Mouse (Mus musculus): Measurements from ENCODE around the gene Ankrd13a. TPM values are rescaled to one million over a fixed set of nuclear protein-coding genes. Genes with fewer than 3 reads are reported as not detected.
"Not testable (repeated sequence)": the region's sequence is repeated elsewhere in the genome, so short reads cannot be mapped to it uniquely, and the experiment has no call there.

Gene Ankrd13a
- polyA plus RNA-seq, 1 experiment = 99.2 TPM

DNA sequence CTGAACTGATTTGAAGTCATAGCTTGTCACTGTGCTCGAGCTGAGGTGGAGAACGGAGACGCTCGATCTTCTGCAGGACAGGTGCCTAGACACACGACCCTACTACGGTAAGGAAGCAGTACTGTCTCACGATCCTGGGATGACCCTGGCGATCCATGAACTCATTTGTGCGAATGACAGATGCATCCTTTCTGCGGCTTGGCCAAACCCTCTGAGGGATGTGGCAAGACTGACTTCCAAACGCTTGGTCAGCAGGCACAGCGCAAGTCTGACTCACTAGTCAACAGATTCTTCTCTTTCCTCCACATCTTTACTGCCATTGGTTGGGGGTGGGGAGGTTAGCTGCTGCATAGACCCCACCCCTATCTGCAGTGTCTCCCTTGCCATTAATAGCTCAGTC lies 53.0 kb downstream of the Ankrd13a start:
- TF ChIP-seq CTCF (IDR thresholded peaks at IDR 0.05; ENCODE audit: control insufficient read depth, insufficient read depth, low read length) (no peak), POLR2A (IDR thresholded peaks at IDR 0.05; ENCODE audit: borderline replicate concordance, control insufficient read depth, low read depth, low read length) (no peak)
- 47% methylated on average over 12 of the region's 12 CpGs for WGBS
- Histone ChIP-seq H3K4me3 (replicated peaks; ENCODE audit: control insufficient read depth, low read depth, low read length) (no peak overlapping the region), H3K27ac (ENCODE audit: control insufficient read depth, insufficient read depth, low read depth, low read length, poor library complexity) (no peak overlapping the region), H3K4me1 (ENCODE audit: control insufficient read depth, insufficient read depth, low read length) (peaks cover 5% of the 10 kb centered on the region; the same call in 1 of the 2 replicates)

DNA sequence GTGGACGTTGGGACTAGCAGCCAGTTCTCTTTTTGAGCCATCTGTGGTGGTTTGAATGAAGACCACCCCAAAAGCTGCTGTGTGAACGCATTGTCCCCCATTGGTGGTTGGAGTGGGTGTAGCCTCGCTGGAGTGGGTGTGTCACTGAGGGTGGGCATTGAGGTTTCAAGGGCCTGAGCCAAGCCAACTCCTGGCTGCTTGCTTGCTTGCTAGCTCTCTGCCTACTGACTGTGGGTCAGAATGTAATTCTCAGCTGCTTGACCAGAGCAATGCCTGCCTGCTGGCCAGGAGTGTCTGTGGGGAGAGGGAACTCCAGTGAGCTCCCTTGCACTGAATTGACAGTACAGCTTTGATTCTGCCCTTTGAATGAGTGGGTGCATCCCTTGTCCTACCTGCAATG lies 55.3 kb downstream of the Ankrd13a start:
- H3K27ac ChIP-seq (ENCODE audit: control insufficient read depth, insufficient read depth, low read depth, low read length, poor library complexity) = no peak overlapping the region; the same call in 1 of the 2 replicates
- TF ChIP-seq CTCF (IDR thresholded peaks at IDR 0.05; ENCODE audit: control insufficient read depth, insufficient read depth, low read length) (no peak), POLR2A (IDR thresholded peaks at IDR 0.05; ENCODE audit: borderline replicate concordance, control insufficient read depth, low read depth, low read length) (no peak)
- no peak overlapping the region for H3K4me3 ChIP-seq (replicated peaks; ENCODE audit: control insufficient read depth, low read depth, low read length)
- H3K4me1 ChIP-seq (ENCODE audit: control insufficient read depth, insufficient read depth, low read length) = peaks cover 3% of the 10 kb centered on the region; the same call in 1 of the 2 replicates
- WGBS = 56% methylated on average over 3 of the region's 3 CpGs

- Histone ChIP-seq H3K4me1 (ENCODE audit: control insufficient read depth, insufficient read depth, low read length) (no peaks in the 10 kb centered on the region), H3K27ac (ENCODE audit: control insufficient read depth, insufficient read depth, low read depth, low read length, poor library complexity) (no peak overlapping the region), H3K4me3 (replicated peaks; ENCODE audit: control insufficient read depth, low read depth, low read length) (no peak overlapping the region)
- no peak for TF ChIP-seq POLR2A (IDR thresholded peaks at IDR 0.05; ENCODE audit: borderline replicate concordance, control insufficient read depth, low read depth, low read length)
- TF ChIP-seq CTCF (IDR thresholded peaks at IDR 0.05; ENCODE audit: control insufficient read depth, insufficient read depth, low read length) = no peak
- 77% methylated on average over 12 of the region's 12 CpGs for WGBS
These were observed 62.4 kb downstream of the Ankrd13a start for GRCm38 (mm10) chr5:114836886-114837285.

GRCm38 (mm10) chr5:114840481-114840880 lies 66.0 kb downstream of the Ankrd13a start:
- WGBS = 70% methylated on average over 5 of the region's 5 CpGs
- not testable (repeated sequence) for H3K4me3 ChIP-seq (replicated peaks; ENCODE audit: control insufficient read depth, low read depth, low read length); H3K27ac ChIP-seq (ENCODE audit: control insufficient read depth, insufficient read depth, low read depth, low read length, poor library complexity); H3K4me1 ChIP-seq (ENCODE audit: control insufficient read depth, insufficient read depth, low read length)

- H3K4me1 ChIP-seq (ENCODE audit: control insufficient read depth, insufficient read depth, low read length); H3K4me3 ChIP-seq (replicated peaks; ENCODE audit: control insufficient read depth, low read depth, low read length); H3K27ac ChIP-seq (ENCODE audit: control insufficient read depth, insufficient read depth, low read depth, low read length, poor library complexity): not testable (repeated sequence)
- 65% methylated on average over 3 of the region's 3 CpGs for WGBS
These were observed 67.7 kb downstream of the Ankrd13a start for GRCm38 (mm10) chr5:114842155-114842554.

- H3K4me1 ChIP-seq (ENCODE audit: control insufficient read depth, insufficient read depth, low read length) = no peaks in the 10 kb centered on the region
- H3K27ac ChIP-seq (ENCODE audit: control insufficient read depth, insufficient read depth, low read depth, low read length, poor library complexity) = no peak overlapping the region
- TF ChIP-seq CTCF (IDR thresholded peaks at IDR 0.05; ENCODE audit: control insufficient read depth, insufficient read depth, low read length) = no peak
- no peak for TF ChIP-seq POLR2A (IDR thresholded peaks at IDR 0.05; ENCODE audit: borderline replicate concordance, control insufficient read depth, low read depth, low read length)
- WGBS = 88% methylated on average over 5 of the region's 5 CpGs
- H3K4me3 ChIP-seq (replicated peaks; ENCODE audit: control insufficient read depth, low read depth, low read length) = no peak overlapping the region
These were observed 68.2 kb downstream of the Ankrd13a start for GRCm38 (mm10) chr5:114842674-114843073.

GRCm38 (mm10) chr5:114844371-114844770 lies 69.9 kb downstream of the Ankrd13a start:
- not testable (repeated sequence) for H3K4me3 ChIP-seq (replicated peaks; ENCODE audit: control insufficient read depth, low read depth, low read length); H3K27ac ChIP-seq (ENCODE audit: control insufficient read depth, insufficient read depth, low read depth, low read length, poor library complexity); H3K4me1 ChIP-seq (ENCODE audit: control insufficient read depth, insufficient read depth, low read length)
- WGBS = 78% methylated on average over 2 of the region's 2 CpGs

GRCm38 (mm10) chr5:114851565-114852236 lies 77.2 kb downstream of the Ankrd13a start:
- Histone ChIP-seq H3K4me1 (ENCODE audit: control insufficient read depth, insufficient read depth, low read length) (no peaks in the 10 kb centered on the region), H3K27ac (ENCODE audit: control insufficient read depth, insufficient read depth, low read depth, low read length, poor library complexity) (no peak overlapping the region), H3K4me3 (replicated peaks; ENCODE audit: control insufficient read depth, low read depth, low read length) (no peak overlapping the region)
- WGBS = 77% methylated on average over 20 of the region's 20 CpGs
- TF ChIP-seq CTCF (IDR thresholded peaks at IDR 0.05; ENCODE audit: control insufficient read depth, insufficient read depth, low read length) (no peak), POLR2A (IDR thresholded peaks at IDR 0.05; ENCODE audit: borderline replicate concordance, control insufficient read depth, low read depth, low read length) (no peak)

DNA sequence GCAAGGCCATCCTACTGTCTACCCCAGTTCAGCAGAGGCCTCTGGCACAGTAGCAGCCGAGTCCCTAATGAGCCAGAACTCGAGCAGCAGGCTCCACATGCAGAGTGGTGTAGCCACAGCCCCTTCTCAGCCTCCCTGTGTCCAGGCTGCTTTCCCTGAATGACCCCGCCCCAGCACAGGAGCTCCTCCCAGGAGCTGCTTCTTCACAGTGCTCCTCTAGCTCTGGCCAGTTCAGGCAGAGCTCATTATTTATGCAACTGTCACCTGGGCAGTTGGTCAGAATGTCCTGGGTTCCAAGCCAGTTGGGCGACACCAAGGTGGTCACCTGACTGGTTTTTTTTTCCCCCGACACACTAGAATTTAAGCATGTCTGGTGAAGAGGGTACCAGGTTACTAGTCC lies 78.9 kb downstream of the Ankrd13a start, which contains the start of gene 4930519G04Rik:
Gene 4930519G04Rik, plus strand, starts transcription at position 301 of the 400 bp plus-strand sequence.
- WGBS = 85% methylated on average over 3 of the region's 5 CpGs
- not testable (repeated sequence) for H3K27ac ChIP-seq (ENCODE audit: control insufficient read depth, insufficient read depth, low read depth, low read length, poor library complexity); H3K4me3 ChIP-seq (replicated peaks; ENCODE audit: control insufficient read depth, low read depth, low read length); H3K4me1 ChIP-seq (ENCODE audit: control insufficient read depth, insufficient read depth, low read length)

Other genes with a start within 250 kb of the Ankrd13a start
- gene Fam222a, start 206.7 kb upstream of the Ankrd13a start, polyA plus RNA-seq (2011; ENCODE audit: insufficient read depth, insufficient read length, low replicate concordance, missing spikeins) = 0.92 TPM in 1 of 2 replicates, not detected in the other
- gene Trpv4, start 116.3 kb upstream of the Ankrd13a start, polyA plus RNA-seq (2011; ENCODE audit: insufficient read depth, insufficient read length, low replicate concordance, missing spikeins) = 1.3 and 5.0 TPM in 2 replicates
- 28.3 and 33.5 TPM in 2 replicates for gene Gltp, start 83.7 kb upstream of the Ankrd13a start, polyA plus RNA-seq (2011; ENCODE audit: insufficient read depth, insufficient read length, low replicate concordance, missing spikeins)
- gene Tchp, start 66.9 kb upstream of the Ankrd13a start, polyA plus RNA-seq (2011; ENCODE audit: insufficient read depth, insufficient read length, low replicate concordance, missing spikeins) = 15.5 and 23.5 TPM in 2 replicates
- gene Git2, start 840 bp downstream of the Ankrd13a start, polyA plus RNA-seq (2011; ENCODE audit: insufficient read depth, insufficient read length, low replicate concordance, missing spikeins) = 33.6 and 52.4 TPM in 2 replicates
- gene 1500011B03Rik, start 48.8 kb downstream of the Ankrd13a start, polyA plus RNA-seq (2011; ENCODE audit: insufficient read depth, insufficient read length, low replicate concordance, missing spikeins) = 16.9 and 25.3 TPM in 2 replicates
- not detected in 2 replicates for gene 4930519G04Rik, start 79.0 kb downstream of the Ankrd13a start, polyA plus RNA-seq (2011; ENCODE audit: insufficient read depth, insufficient read length, low replicate concordance, missing spikeins)
- not detected in 2 replicates for gene Gm9936, start 84.0 kb downstream of the Ankrd13a start, polyA plus RNA-seq (2011; ENCODE audit: insufficient read depth, insufficient read length, low replicate concordance, missing spikeins)
- gene Oasl2, start 122.3 kb downstream of the Ankrd13a start, polyA plus RNA-seq (2011; ENCODE audit: insufficient read depth, insufficient read length, low replicate concordance, missing spikeins) = 37.0 and 44.3 TPM in 2 replicates
- 8.7 and 13.5 TPM in 2 replicates for gene Oasl1, start 148.6 kb downstream of the Ankrd13a start, polyA plus RNA-seq (2011; ENCODE audit: insufficient read depth, insufficient read length, low replicate concordance, missing spikeins)
- gene 2210016L21Rik, start 167.5 kb downstream of the Ankrd13a start, polyA plus RNA-seq (2011; ENCODE audit: insufficient read depth, insufficient read length, low replicate concordance, missing spikeins) = 9.7 and 15.9 TPM in 2 replicates
- not detected in 2 replicates for gene Hnf1a, start 196.4 kb downstream of the Ankrd13a start, polyA plus RNA-seq (2011; ENCODE audit: insufficient read depth, insufficient read length, low replicate concordance, missing spikeins)
- 33.9 and 44.8 TPM in 2 replicates for gene Sppl3, start 236.5 kb downstream of the Ankrd13a start, polyA plus RNA-seq (2011; ENCODE audit: insufficient read depth, insufficient read length, low replicate concordance, missing spikeins)